Mouse (Mus musculus) testis, adult 2 months (tissue): ENCODE results near the gene Bfsp1. TPM values are rescaled to one million over a fixed set of nuclear protein-coding genes. Genes with fewer than 3 reads are reported as not detected.

Source experiments
- H3K27ac ChIP-seq: fragments of 200-500 bp; 2 replicates; pipeline ENCODE4 v1.5.1; 2012; ENCODE audit warnings: low read depth, low read length; ENCODE audit not compliant: control insufficient read depth, insufficient read depth
- H3K27me3 ChIP-seq: fragments of 200-500 bp; 2 replicates; pipeline ENCODE4 v1.6.1; 2012; ENCODE audit warnings: mild to moderate bottlenecking, low read length, moderate library complexity; ENCODE audit not compliant: control insufficient read depth, insufficient read depth
- H3K36me3 ChIP-seq: fragments of 200-500 bp; 2 replicates; pipeline ENCODE4 v1.6.1; 2012; ENCODE audit warnings: mild to moderate bottlenecking, low read length; ENCODE audit not compliant: control insufficient read depth, insufficient read depth
- H3K4me1 ChIP-seq: fragments of 200-500 bp; 2 replicates; pipeline ENCODE4 v1.6.1; 2012; ENCODE audit warnings: low read length; ENCODE audit not compliant: control insufficient read depth, insufficient read depth
- H3K4me3 ChIP-seq: fragments of 200-500 bp; 2 replicates; pipeline ENCODE4 v1.5.1; 2012; ENCODE audit warnings: low read depth, mild to moderate bottlenecking, low read length, moderate library complexity, mixed read lengths; ENCODE audit not compliant: control insufficient read depth
- CTCF ChIP-seq: fragments of 200-500 bp; IDR thresholded peaks from 2 replicates; pipeline ENCODE4 v1.5.1; 2012; ENCODE audit warnings: low read depth, mild to moderate bottlenecking, inconsistent platforms, low read length, moderate library complexity; ENCODE audit not compliant: control insufficient read depth, insufficient read depth, insufficient replicate concordance
- POLR2A ChIP-seq: fragments of 200-500 bp; IDR thresholded peaks from 2 replicates; pipeline ENCODE4 v1.6.1; 2012; ENCODE audit warnings: low read depth, mild to moderate bottlenecking, inconsistent platforms, low read length, moderate library complexity; ENCODE audit not compliant: control insufficient read depth
- polyA plus RNA-seq: library from polyadenylated mRNA; depleted of rRNA; stranded (reverse); fragments of >200 nt; gene quantifications from 2 replicates; pipeline ENCODE4 v1.2.3, GENCODE M21; 2012

Bfsp1 gene
- polyA plus RNA-seq, 1 experiment: 0.68 TPM

- Histone ChIP-seq H3K27me3 (no peaks in the 10 kb centered on the region), H3K4me1 (no peaks in the 10 kb centered on the region), H3K4me3 (no peak overlapping the region), H3K36me3 (no peaks in the 10 kb centered on the region), H3K27ac (no peak overlapping the region)
- TF ChIP-seq POLR2A: no peak
- no peak for TF ChIP-seq CTCF
These were observed 36.7 kb upstream of the Bfsp1 start for GRCm38 (mm10) chr2:143899470-143900220.

DNA sequence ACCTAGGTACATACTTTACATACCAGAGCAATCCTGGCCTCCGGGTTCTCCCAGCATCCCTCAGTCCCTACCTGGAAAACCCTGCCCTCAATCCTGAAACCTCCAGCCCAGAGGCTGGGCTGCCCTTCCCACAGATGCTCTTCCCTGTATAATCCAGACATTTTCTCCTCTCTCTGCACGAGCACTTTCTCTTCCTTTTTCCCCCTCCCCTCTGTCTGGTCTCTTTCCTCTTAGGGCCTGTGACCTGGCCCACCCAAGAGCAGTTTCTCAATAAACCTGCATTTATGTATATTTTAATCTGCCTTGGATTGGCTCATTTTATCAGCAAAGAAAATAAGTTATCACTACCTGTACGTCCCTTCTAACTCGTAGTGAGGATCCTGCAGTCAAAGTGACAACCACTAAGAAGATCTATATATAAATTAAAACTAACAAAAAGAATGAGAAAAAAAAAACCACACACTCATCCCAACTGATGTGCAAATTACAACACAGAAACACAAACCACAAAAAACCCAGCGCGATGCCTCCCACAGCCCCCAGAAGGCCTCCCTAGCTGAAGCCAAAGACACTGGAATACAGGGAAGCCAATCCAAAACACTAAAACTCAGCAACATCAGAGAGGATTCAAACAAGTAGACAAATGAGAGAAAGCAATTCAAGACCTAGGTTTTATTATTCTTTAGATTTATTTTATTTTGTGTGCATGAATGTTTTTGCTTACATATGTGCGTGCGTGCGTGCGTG lies 28.5 kb upstream of the Bfsp1 start:
- Histone ChIP-seq H3K27me3 (no peaks in the 10 kb centered on the region), H3K4me1 (peaks cover 3% of the 10 kb centered on the region), H3K4me3 (no peak overlapping the region), H3K27ac (no peak overlapping the region), H3K36me3 (no peaks in the 10 kb centered on the region)
- TF ChIP-seq POLR2A (no peak), CTCF (no peak)

GRCm38 (mm10) chr2:143889860-143890433 lies 27.0 kb upstream of the Bfsp1 start:
- no peak for TF ChIP-seq POLR2A
- no peak for TF ChIP-seq CTCF
- no peaks in the 10 kb centered on the region for H3K36me3 ChIP-seq
- no peak overlapping the region for H3K27ac ChIP-seq
- H3K4me1 ChIP-seq: peaks cover 3% of the 10 kb centered on the region
- no peaks in the 10 kb centered on the region for H3K27me3 ChIP-seq
- 0 out of 2 replicates have a peak overlapping the region, but pooled peaks have one; percentile 29 for H3K4me3 ChIP-seq

DNA sequence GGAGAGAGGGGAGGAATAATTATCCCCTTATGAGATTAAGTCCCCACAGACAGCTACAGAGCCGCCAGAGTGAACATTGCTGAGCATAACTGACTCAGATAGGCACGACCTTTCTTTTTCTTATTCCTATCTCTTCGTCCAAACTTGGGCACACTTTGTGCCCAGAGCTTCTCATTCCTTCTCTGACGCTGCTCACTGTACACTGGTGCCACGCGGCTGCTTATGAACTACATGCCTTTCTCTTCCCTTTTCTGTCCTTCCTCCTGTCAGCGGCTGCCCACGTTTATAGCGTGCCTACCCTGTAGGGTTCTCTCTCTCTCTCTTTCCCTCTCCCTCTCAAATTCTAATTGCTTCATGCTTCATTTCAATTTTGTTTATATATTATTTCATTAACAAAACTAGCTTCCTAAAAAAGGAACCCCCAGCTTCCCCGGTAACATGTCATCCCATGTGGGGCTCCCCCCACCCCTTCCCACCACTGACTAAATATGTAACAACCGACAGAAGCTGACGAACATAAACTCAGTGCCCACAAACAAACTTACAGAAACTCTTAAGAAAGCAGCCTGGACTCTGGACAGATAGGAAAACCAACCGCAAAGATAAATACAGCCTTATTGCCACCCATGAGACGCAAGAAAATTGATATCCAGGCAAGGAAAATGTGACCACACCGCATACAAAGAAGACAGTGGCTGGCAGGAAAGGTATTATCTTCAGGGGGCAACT lies 26.3 kb upstream of the Bfsp1 start:
- Histone ChIP-seq H3K27me3 (no peaks in the 10 kb centered on the region), H3K27ac (no peak overlapping the region), H3K4me1 (peaks cover 3% of the 10 kb centered on the region), H3K4me3 (0 out of 2 replicates have a peak overlapping the region, but pooled peaks have one; percentile 29), H3K36me3 (no peaks in the 10 kb centered on the region)
- TF ChIP-seq POLR2A (no peak), CTCF (no peak)

DNA sequence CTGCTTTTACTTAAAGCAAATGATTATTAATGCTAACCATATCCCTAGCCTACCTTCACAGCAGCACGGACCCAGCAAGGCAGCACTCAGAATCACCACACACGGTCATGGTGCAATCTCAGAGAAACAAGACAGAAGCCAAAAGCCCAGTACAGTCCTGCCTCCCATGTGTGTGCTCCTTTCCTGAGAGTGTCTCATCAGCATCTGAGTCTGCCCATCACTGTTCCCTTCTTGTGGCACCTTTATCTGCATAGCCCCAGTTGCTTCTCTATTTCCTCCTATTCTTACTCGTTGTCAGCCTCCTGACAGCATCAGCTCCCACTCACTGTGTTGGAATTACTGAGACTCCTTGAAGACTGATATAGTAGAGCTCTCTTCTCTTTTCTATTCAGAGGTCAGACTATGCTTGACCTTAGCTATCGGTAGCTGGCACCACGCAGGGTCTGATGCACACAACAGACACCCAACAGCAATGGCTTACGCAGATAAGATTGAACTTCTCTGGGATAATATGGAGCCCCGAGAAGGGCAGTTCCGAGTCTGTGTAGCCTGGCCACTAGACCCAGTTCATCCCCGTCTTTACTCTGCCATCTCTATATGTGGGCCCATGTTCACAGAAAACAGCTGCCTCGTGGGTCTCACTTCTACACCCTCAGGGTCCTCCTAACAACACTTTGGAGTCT lies 19.8 kb upstream of the Bfsp1 start:
- TF ChIP-seq POLR2A (no peak), CTCF (no peak)
- Histone ChIP-seq H3K27me3 (no peaks in the 10 kb centered on the region), H3K4me3 (no peak overlapping the region), H3K4me1 (peaks cover 4% of the 10 kb centered on the region; the same call in 1 of the 2 replicates), H3K36me3 (no peaks in the 10 kb centered on the region), H3K27ac (no peak overlapping the region)

- H3K4me1 ChIP-seq: peaks cover 4% of the 10 kb centered on the region
- TF ChIP-seq POLR2A (no peak), CTCF (no peak)
- H3K36me3 ChIP-seq: no peaks in the 10 kb centered on the region
- H3K27ac ChIP-seq: no peak overlapping the region
- no peaks in the 10 kb centered on the region for H3K27me3 ChIP-seq
- no peak overlapping the region for H3K4me3 ChIP-seq
These were observed 19.0 kb upstream of the Bfsp1 start for GRCm38 (mm10) chr2:143882002-143882401.

GRCm38 (mm10) chr2:143879311-143879710 lies 16.3 kb upstream of the Bfsp1 start:
- TF ChIP-seq CTCF: no peak
- no peak for TF ChIP-seq POLR2A
- Histone ChIP-seq H3K36me3 (no peaks in the 10 kb centered on the region), H3K27ac (no peak overlapping the region), H3K4me1 (peaks cover 4% of the 10 kb centered on the region), H3K4me3 (no peak overlapping the region), H3K27me3 (no peaks in the 10 kb centered on the region)
